Mouse (Mus musculus) megakaryocyte, embryonic 14.5 days (primary cell): ENCODE measurements at regions not wholly inside any gene's neighbourhood (a gene's known extent, or its start where the extent isn't known, plus 50 kb on each side); places are given as distances from the start of the nearest gene placed in this dataset.

Source experiments
- FLI1 ChIP-seq: IDR thresholded peaks from 2 replicates; pipeline ENCODE4 v1.6.1; 2012; ENCODE audit warnings: low read length, inconsistent platforms, mixed read lengths
- GATA1 ChIP-seq: IDR thresholded peaks from 3 replicates; pipeline ENCODE4 v1.6.1; 2012; ENCODE audit warnings: mixed read lengths, low read length, inconsistent platforms, borderline replicate concordance

- TF ChIP-seq GATA1 (no peak), FLI1 (no peak)
Observed at GRCm38 (mm10) chr7:137628266-137628665, 190.9 kb downstream of the Glrx3 start.
